ENCODE assay signal across 9 mouse cellular contexts in genomic region chr17:49182485-49182884, GRCm38 (mm10).
DNase-seq lines count a peak whose midpoint lies in the region; ATAC-seq and TF ChIP-seq lines count a peak whose summit lies in the region.
"Had no signal": no experiment of that assay in that cellular context is flagged by ENCODE, and none has a peak within 500 bp of the region (broad histone marks: within the 10 kb centered on the region; RNA-seq: fewer than 3 reads in every experiment).

No protein-coding gene starts in this region.

- no peak for ATAC-seq in midbrain, embryonic 16.5 days
- ATAC-seq in intestine, embryonic 15.5 days, result peak; percentile 62; the same call in 1 of the 2 replicates

- H3K9me3 ChIP-seq in midbrain, embryonic 10.5 days (replicated peaks), result no peaks in the 10 kb centered on the region
- no peaks in the 10 kb centered on the region for H3K9me3 ChIP-seq in midbrain, embryonic 16.5 days (replicated peaks; ENCODE audit: control insufficient read depth, low read length, poor library complexity, severe bottlenecking)
- no peaks in the 10 kb centered on the region for H3K9me3 ChIP-seq in intestine, embryonic 15.5 days

- H3K4me2 ChIP-seq in midbrain, embryonic 16.5 days (ENCODE audit: low read length), result no peak overlapping the region
- no peak overlapping the region for H3K4me2 ChIP-seq in intestine, embryonic 15.5 days (replicated peaks)

- DNase-seq in cerebellum, adult 2 months, result peak; percentile 54 to 59
- no peak for DNase-seq in cerebellum, adult 11 months
- peak; percentile 45 for DNase-seq in midbrain, embryonic 10.5 days (ENCODE audit: low spot score)
- peak; percentile 70 to 71 for DNase-seq in cerebellum, postnatal 14 days
- DNase-seq in lung, postnatal 14 days, result peak; percentile 42
- peak; percentile 11 to 31 for DNase-seq in urinary bladder, postnatal 36 days (ENCODE audit: low spot score in 2 of 2)

- no peaks in the 10 kb centered on the region for H3K27me3 ChIP-seq in cerebellum, adult 2 months (ENCODE audit: control insufficient read depth, insufficient read depth, low read length)
- H3K27me3 ChIP-seq in midbrain, embryonic 10.5 days (ENCODE audit: low read depth, poor library complexity, severe bottlenecking), result peaks cover 14% of the 10 kb centered on the region; the same call in 1 of the 2 replicates
- no peaks in the 10 kb centered on the region for H3K27me3 ChIP-seq in midbrain, embryonic 16.5 days (ENCODE audit: control insufficient read depth, insufficient read depth, low read depth, low read length)
- no peaks in the 10 kb centered on the region for H3K27me3 ChIP-seq in intestine, embryonic 15.5 days (replicated peaks)

- peaks cover 3% of the 10 kb centered on the region; the same call in 1 of the 2 replicates for H3K4me1 ChIP-seq in cerebellum, adult 2 months (ENCODE audit: control insufficient read depth, insufficient read depth, low read length)
- H3K4me1 ChIP-seq in midbrain, embryonic 10.5 days, result peaks cover 13% of the 10 kb centered on the region
- H3K4me1 ChIP-seq in midbrain, embryonic 16.5 days (ENCODE audit: control insufficient read depth, insufficient read depth, low read length), result peaks cover 15% of the 10 kb centered on the region; the same call in 1 of the 2 replicates
- no peaks in the 10 kb centered on the region for H3K4me1 ChIP-seq in intestine, embryonic 15.5 days (replicated peaks)

- peak; percentile 78 for TF ChIP-seq CTCF in cerebellum, adult 2 months (IDR thresholded peaks at IDR 0.05; ENCODE audit: borderline replicate concordance, insufficient read depth, low read depth, low read length)

- 20% methylated on average over 4 of the region's 4 CpGs for WGBS in cerebellum, adult 2 months
- 12% methylated on average over 4 of the region's 4 CpGs for WGBS in midbrain, embryonic 10.5 days
- WGBS in midbrain, embryonic 16.5 days, result 16% methylated on average over 4 of the region's 4 CpGs
- WGBS in intestine, embryonic 15.5 days, result 7% methylated on average over 4 of the region's 4 CpGs

- H3K27ac ChIP-seq in cerebellum, adult 2 months (ENCODE audit: insufficient read depth, low read length), result no peak overlapping the region
- no peak overlapping the region for H3K27ac ChIP-seq in midbrain, embryonic 10.5 days (replicated peaks)
- H3K27ac ChIP-seq in midbrain, embryonic 16.5 days (ENCODE audit: low read length), result no peak overlapping the region
- H3K27ac ChIP-seq in intestine, embryonic 15.5 days, result no peak overlapping the region

- no peak for TF ChIP-seq POLR2A in cerebellum, adult 2 months (IDR thresholded peaks at IDR 0.05; ENCODE audit: borderline replicate concordance, insufficient read depth, low read length)

- no peak overlapping the region for H3K9ac ChIP-seq in midbrain, embryonic 16.5 days (ENCODE audit: low read depth, low read length)
- no peak overlapping the region for H3K9ac ChIP-seq in intestine, embryonic 15.5 days

- no peaks in the 10 kb centered on the region for H3K36me3 ChIP-seq in midbrain, embryonic 10.5 days
- H3K36me3 ChIP-seq in midbrain, embryonic 16.5 days (ENCODE audit: control insufficient read depth, insufficient read depth, low read length), result no peaks in the 10 kb centered on the region
- no peaks in the 10 kb centered on the region for H3K36me3 ChIP-seq in intestine, embryonic 15.5 days

- no peak overlapping the region for H3K4me3 ChIP-seq in cerebellum, adult 2 months (replicated peaks; ENCODE audit: insufficient read depth, low read depth, low read length)
- H3K4me3 ChIP-seq in midbrain, embryonic 10.5 days, result no peak overlapping the region
- H3K4me3 ChIP-seq in midbrain, embryonic 16.5 days (ENCODE audit: low read depth, low read length), result no peak overlapping the region
- no peak overlapping the region for H3K4me3 ChIP-seq in intestine, embryonic 15.5 days (replicated peaks)
- H3K4me3 ChIP-seq: erythroblast, embryonic 14.5 days had no signal
